Mouse (Mus musculus): ENCODE measurements around the gene Arap1. TPM values are rescaled to one million over a fixed set of nuclear protein-coding genes. Genes with fewer than 3 reads are reported as not detected.

Gene Arap1
- 88.7 and 92.5 TPM in 2 replicates for polyA plus RNA-seq (2015; fragmentation: Nextera tagmentation; extraction: Ambion mirVana)

DNA sequence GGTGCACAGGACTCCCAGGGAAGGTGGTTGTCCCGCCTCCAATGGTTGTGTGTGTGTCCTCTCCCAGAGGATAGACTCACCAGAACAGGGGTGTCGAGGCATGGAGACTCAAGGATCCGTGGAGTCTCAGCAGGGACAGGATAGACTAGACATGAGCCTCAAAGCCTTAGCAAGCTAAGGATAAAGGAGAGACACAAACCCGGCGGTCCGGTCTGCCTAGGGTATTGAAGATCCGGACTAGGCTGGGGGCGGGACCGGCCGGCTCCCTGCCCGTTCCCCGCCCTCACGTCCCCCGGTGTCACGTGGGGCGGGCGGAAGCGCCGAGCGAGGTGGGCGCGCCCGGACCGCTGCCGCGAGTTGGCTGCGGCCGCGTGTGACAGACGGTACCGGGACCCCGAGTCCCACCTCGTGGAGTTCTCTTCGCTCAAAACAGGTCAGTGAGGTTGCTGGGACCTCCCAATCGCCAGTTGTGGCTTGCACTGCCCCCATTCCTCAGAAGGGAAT is at the start of gene Arap1:
Gene Arap1, plus strand, starts transcription at position 301 of the 504 bp plus-strand sequence.
- H3K4me3 ChIP-seq (replicated peaks) = peak within 1 kb of the TSS; percentile 61
- no peaks in the 10 kb centered on the region for H3K9me3 ChIP-seq
- H3K4me2 ChIP-seq = peak within 1 kb of the TSS; percentile 99
- peak; percentile 74 for ATAC-seq (ENCODE audit: insufficient read depth, low FRiP score, low read depth)
- H3K27ac ChIP-seq = 0 out of 2 replicates have a peak within 1 kb of the TSS, but pooled peaks have one; percentile 21
- peaks cover 27% of the 10 kb centered on the region for H3K4me1 ChIP-seq
- WGBS = under 1% methylated on average over 35 of the region's 35 CpGs
- peaks cover 5% of the 10 kb centered on the region; the same call in 1 of the 2 replicates for H3K36me3 ChIP-seq
- H3K9ac ChIP-seq = peak within 1 kb of the TSS; percentile 39; the same call in 1 of the 2 replicates
- H3K27me3 ChIP-seq (replicated peaks) = no peaks in the 10 kb centered on the region

DNA sequence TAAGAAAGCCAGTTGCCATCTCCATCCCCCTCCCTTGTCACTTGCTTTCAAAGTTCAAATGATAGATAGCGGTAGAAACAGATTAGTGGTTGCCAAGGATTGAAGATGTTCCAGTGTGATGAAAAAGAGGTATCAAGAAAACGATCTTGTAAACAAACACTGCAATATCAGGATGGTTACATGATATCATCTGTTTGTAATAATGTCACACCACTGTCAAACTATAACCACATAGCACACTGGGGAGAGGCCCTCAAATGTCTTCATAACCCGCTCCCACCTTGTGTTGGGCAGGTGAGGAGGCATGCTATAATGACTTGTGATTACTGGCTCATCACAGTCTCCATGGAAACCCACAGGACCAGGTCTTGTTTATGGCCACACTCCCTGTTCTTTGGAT is 49.5 kb upstream of the Arap1 start:
- 85% methylated on average over 3 of the region's 3 CpGs for WGBS
- H3K4me1 ChIP-seq = peaks cover 16% of the 10 kb centered on the region; the same call in 1 of the 2 replicates
- H3K27ac ChIP-seq = no peak overlapping the region
- no peak overlapping the region for H3K4me3 ChIP-seq (replicated peaks)
- no peak overlapping the region for H3K4me2 ChIP-seq
- no peak for ATAC-seq (ENCODE audit: insufficient read depth, low FRiP score, low read depth)
- H3K27me3 ChIP-seq (replicated peaks) = no peaks in the 10 kb centered on the region
- H3K36me3 ChIP-seq = no peaks in the 10 kb centered on the region; the same call in 1 of the 2 replicates
- H3K9ac ChIP-seq = no peak overlapping the region
- no peaks in the 10 kb centered on the region for H3K9me3 ChIP-seq

DNA sequence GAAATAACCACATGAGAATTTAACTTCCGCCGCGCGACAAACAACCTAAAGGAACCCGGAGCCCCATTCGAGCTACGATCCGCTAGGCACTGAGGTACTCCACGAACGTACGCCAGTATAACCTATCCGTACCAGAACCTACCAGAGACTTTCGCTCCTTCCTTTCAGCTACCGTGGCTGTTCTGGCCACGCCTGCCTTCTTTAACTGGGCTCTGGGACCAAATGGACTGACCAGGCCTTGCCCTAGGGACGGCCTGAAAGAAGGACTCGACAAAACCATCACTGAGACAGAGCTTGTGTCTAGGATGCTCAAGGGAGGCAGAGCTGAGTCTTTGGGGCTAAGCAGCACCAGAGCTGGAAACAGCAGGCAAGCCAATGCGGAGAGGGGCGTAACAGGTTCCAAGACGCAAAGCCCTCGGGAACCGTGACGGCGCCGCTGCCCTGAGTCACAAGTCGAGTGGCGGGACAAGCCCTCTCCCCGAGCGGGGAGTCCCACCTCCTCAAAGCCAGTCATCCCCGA is 46.4 kb upstream of the Arap1 start:
- Histone ChIP-seq H3K9ac (peak overlapping the region; percentile 65), H3K4me1 (peaks cover 12% of the 10 kb centered on the region; the same call in 1 of the 2 replicates), H3K9me3 (no peaks in the 10 kb centered on the region), H3K27me3 (replicated peaks) (no peaks in the 10 kb centered on the region), H3K4me3 (replicated peaks) (peak overlapping the region; percentile 78), H3K4me2 (peak overlapping the region; percentile 90), H3K36me3 (no peaks in the 10 kb centered on the region; the same call in 1 of the 2 replicates), H3K27ac (peak overlapping the region; percentile 52)
- ATAC-seq (ENCODE audit: insufficient read depth, low FRiP score, low read depth) = peak; percentile 15
- 1% methylated on average over 30 of the region's 30 CpGs for WGBS

DNA sequence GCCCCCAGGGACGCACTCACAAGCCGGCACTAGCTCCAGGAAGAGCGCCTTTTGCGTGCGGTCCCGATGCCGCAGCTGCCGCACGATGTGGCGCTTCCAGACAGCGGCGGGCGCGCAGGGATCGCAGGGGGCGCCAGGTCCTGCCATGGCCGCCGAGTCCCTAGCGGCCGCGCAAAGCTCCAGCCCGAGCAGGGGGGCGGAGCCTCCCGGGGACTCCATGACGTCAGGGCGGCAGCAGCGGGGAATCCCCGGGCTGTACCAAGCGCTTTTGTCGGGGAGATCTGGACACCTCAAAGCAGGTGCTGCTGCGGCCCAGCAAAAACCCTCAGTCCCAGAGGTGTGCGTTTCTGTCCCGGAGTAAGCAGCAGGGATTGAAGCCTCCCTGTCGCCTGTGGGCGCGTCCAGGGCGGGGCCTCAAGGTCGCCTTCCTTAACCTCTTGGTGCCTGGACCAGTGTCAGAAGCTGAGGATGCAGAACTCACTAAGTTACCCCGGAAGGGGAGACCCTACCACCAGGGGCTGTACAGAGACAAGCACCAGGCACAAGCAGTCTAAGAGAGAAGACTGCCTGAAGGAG is 45.9 kb upstream of the Arap1 start, which contains the start of gene Atg16l2:
Gene Atg16l2, minus strand, starts transcription at position 371 of the 576 bp plus-strand sequence.
- H3K27me3 ChIP-seq (replicated peaks) = no peaks in the 10 kb centered on the region
- H3K4me2 ChIP-seq = peak within 1 kb of the TSS; percentile 90
- H3K36me3 ChIP-seq = no peaks in the 10 kb centered on the region; the same call in 1 of the 2 replicates
- H3K9ac ChIP-seq = peak within 1 kb of the TSS; percentile 65
- peak within 1 kb of the TSS; percentile 52 for H3K27ac ChIP-seq
- no peaks in the 10 kb centered on the region for H3K9me3 ChIP-seq
- H3K4me1 ChIP-seq = peaks cover 8% of the 10 kb centered on the region; the same call in 1 of the 2 replicates
- WGBS = under 1% methylated on average over 39 of the region's 39 CpGs
- H3K4me3 ChIP-seq (replicated peaks) = peak within 1 kb of the TSS; percentile 78
- ATAC-seq (ENCODE audit: insufficient read depth, low FRiP score, low read depth) = peak; percentile 95

DNA sequence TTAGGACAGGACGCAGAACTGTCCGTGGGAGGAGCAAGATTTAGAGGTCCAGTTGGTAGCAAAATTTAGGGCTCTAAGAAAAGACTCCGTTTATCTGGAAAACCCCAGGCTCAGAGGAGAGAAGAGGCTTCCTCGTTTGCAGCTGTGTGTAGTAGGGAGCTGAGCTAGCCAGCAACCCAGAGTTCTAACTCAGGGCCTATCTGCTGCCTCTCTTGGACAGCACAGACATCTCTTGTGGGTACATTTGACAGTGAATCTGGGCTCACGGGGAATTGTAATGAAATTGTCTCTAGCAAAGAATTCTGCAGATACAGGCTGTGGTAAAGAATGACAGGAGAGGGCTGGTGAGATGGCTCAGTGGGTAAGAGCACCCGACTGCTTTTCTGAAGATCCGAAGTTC is 45.2 kb upstream of the Arap1 start:
- ATAC-seq (ENCODE audit: insufficient read depth, low FRiP score, low read depth) = no peak
- 0 out of 2 replicates have a peak overlapping the region, but pooled peaks have one; percentile 52 for H3K27ac ChIP-seq
- WGBS = 37% methylated on average over 7 of the region's 7 CpGs
- no peaks in the 10 kb centered on the region for H3K27me3 ChIP-seq (replicated peaks)
- peaks cover 7% of the 10 kb centered on the region; the same call in 1 of the 2 replicates for H3K4me1 ChIP-seq
- no peaks in the 10 kb centered on the region; the same call in 1 of the 2 replicates for H3K36me3 ChIP-seq
- no peak overlapping the region for H3K9ac ChIP-seq
- H3K9me3 ChIP-seq = no peaks in the 10 kb centered on the region
- peak overlapping the region; percentile 90 for H3K4me2 ChIP-seq
- H3K4me3 ChIP-seq (replicated peaks) = peak overlapping the region; percentile 78; the same call in 1 of the 2 replicates

DNA sequence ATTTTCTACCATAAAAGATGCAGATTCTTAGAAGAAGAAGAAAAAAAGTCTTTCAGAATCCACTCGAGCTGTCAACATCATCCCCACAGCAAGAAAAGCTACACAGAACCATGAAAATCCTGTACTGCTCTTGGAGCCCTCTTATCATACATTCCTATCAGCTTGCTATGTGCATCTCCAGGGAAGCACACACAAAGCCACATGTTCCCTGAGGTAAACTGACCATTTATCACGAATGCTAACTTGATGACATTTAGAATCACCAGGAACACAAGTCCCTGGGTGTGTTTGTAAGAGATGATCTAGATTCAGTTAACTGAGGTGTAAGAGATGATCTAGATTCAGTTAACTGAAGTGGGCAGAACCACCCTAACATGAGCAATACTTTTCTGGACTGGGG is 41.0 kb upstream of the Arap1 start:
- Histone ChIP-seq H3K36me3 (no peaks in the 10 kb centered on the region), H3K27ac (no peak overlapping the region), H3K9ac (no peak overlapping the region), H3K27me3 (replicated peaks) (no peaks in the 10 kb centered on the region), H3K4me1 (peaks cover 7% of the 10 kb centered on the region; the same call in 1 of the 2 replicates), H3K9me3 (no peaks in the 10 kb centered on the region), H3K4me3 (replicated peaks) (no peak overlapping the region), H3K4me2 (no peak overlapping the region)
- WGBS = 41% methylated on average over 2 of the region's 2 CpGs
- ATAC-seq (ENCODE audit: insufficient read depth, low FRiP score, low read depth) = no peak

DNA sequence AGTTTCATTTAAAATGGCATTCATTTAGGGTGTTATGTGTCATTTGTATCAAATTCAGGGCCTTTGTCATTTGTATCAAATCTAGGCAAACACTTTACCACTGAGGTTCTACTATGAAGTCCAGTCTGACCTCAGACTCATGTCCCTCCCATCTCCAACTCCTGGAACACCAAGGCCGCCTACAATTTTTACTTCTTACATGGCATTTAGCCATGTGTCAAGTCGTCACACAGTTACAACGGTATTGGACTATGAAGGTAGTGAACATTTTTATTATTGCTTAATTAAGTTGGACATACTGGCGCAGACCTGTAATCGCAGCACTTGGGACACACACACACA is 37.9 kb upstream of the Arap1 start:
- 35% methylated on average over 5 of the region's 5 CpGs for WGBS
- H3K27ac ChIP-seq = peak overlapping the region; percentile 98

DNA sequence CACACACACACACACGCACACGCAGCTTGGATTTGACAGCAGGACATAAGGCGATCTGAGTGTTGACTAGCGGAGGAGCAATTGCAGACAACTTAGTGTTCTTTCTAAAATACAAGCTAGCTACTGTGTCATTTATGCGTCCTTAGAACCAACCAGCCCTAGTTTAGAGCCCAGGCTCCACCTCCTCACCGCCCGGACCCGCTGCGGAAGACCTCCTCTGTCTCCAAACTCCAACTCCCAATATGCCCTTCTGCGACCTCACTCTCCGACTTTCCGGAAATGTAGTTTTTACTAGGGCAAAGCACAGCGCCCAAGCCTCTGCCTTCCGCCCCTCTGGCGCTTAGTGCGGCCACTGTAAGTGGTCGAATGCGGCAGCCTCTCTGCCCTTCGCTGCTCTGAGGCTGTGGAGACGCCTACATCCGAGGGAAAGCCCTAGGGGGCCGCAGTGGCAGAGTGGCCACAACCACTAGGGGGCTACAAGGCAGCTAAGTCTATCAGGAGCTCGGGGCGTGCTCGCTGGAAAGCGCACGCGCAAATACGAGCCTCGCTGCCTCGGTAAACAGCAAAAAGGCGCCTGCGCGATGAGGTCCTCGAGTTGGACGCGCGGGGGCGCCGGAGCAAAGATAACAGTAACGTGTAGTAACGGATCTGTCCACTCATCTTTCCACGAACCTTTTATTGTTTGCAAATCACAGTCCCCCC is 37.4 kb upstream of the Arap1 start:
- peak overlapping the region; percentile 73 for H3K4me3 ChIP-seq (replicated peaks)
- H3K27me3 ChIP-seq (replicated peaks) = no peaks in the 10 kb centered on the region
- 1% methylated on average over 43 of the region's 43 CpGs for WGBS
- H3K4me2 ChIP-seq = peak overlapping the region; percentile 65
- no peaks in the 10 kb centered on the region for H3K4me1 ChIP-seq
- H3K9ac ChIP-seq = peak overlapping the region; percentile 86; the same call in 1 of the 2 replicates
- no peaks in the 10 kb centered on the region for H3K9me3 ChIP-seq
- peak; percentile 92 for ATAC-seq (ENCODE audit: insufficient read depth, low FRiP score, low read depth)
- no peaks in the 10 kb centered on the region for H3K36me3 ChIP-seq
- H3K27ac ChIP-seq = peak overlapping the region; percentile 98

More for the DNA sequence above, 37.9 kb upstream of the Arap1 start:
- Histone ChIP-seq H3K9ac (no peak overlapping the region), H3K4me3 (replicated peaks) (peak overlapping the region; percentile 73), H3K36me3 (no peaks in the 10 kb centered on the region), H3K9me3 (no peaks in the 10 kb centered on the region), H3K4me1 (no peaks in the 10 kb centered on the region), H3K4me2 (peak overlapping the region; percentile 65), H3K27me3 (replicated peaks) (no peaks in the 10 kb centered on the region)
- no peak for ATAC-seq (ENCODE audit: insufficient read depth, low FRiP score, low read depth)

DNA sequence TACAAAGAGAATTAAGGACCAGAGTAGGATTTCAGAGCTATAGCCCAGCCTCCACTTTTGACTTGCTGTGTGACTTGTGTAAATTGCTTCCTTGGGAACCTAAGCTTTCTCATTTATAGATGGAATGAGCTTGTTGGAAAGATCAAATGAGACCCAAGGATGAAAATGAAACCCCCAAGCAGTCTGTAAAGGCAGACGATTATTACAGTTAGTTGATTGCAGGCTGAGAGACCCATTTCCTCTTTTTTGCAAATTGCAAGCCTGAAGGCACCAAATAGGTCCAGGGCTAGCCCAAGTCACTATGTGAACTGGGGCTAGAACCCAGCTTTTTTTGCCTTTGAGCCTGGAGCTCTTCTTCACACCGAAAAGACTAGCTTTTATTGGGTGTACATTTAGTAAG is 36.8 kb upstream of the Arap1 start:
- Histone ChIP-seq H3K9ac (no peak overlapping the region), H3K9me3 (no peaks in the 10 kb centered on the region), H3K4me3 (replicated peaks) (peak overlapping the region; percentile 73), H3K27ac (no peak overlapping the region), H3K27me3 (replicated peaks) (no peaks in the 10 kb centered on the region), H3K4me2 (peak overlapping the region; percentile 65), H3K4me1 (no peaks in the 10 kb centered on the region), H3K36me3 (no peaks in the 10 kb centered on the region)
- 41% methylated on average over 2 of the region's 2 CpGs for WGBS
- ATAC-seq (ENCODE audit: insufficient read depth, low FRiP score, low read depth) = no peak

DNA sequence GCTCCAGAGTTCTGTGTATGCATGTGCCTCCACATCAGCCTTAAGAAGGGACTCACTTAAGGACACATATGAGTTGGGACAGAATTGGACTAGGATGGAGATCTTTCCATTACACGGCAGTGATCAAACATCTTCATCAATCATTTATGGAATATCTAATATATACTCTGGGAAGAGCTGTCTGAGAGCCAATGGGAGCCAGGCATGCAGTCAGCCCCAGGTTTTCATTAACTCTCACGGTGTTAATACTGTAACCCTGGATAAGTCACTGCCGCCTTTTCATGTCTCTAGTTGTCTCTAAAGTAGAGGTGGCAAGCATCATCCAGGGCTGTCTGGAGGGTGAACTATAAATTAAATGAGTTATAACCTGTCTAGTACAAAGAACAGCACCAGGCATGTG is 34.8 kb upstream of the Arap1 start:
- no peaks in the 10 kb centered on the region for H3K9me3 ChIP-seq
- H3K4me3 ChIP-seq (replicated peaks) = no peak overlapping the region
- H3K27me3 ChIP-seq (replicated peaks) = no peaks in the 10 kb centered on the region
- H3K9ac ChIP-seq = no peak overlapping the region
- no peak overlapping the region for H3K27ac ChIP-seq
- no peak for ATAC-seq (ENCODE audit: insufficient read depth, low FRiP score, low read depth)
- WGBS = 62% methylated on average over 3 of the region's 3 CpGs
- H3K4me2 ChIP-seq = no peak overlapping the region
- H3K36me3 ChIP-seq = no peaks in the 10 kb centered on the region
- H3K4me1 ChIP-seq = no peaks in the 10 kb centered on the region

DNA sequence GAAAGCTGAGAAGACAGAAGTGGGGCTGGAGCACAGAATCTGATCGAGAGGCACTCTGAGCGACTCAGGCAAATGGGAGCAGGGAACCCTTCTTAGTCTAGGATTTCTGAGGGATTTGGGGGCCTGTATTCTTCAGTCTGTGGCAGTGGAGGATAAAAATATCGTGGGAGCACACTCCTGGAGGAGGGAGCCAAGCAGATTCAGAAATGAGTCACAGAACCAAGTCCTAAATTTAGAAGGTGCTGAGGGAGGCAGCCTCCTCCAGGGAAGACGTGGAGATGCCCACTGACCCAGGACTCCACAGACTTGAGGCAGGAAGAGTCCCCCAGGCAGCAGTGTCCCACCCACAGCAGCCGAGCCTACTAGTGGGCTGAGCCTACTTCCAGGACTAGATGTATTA is 33.5 kb upstream of the Arap1 start:
- H3K4me1 ChIP-seq = peaks cover 3% of the 10 kb centered on the region; the same call in 1 of the 2 replicates
- H3K4me3 ChIP-seq (replicated peaks) = no peak overlapping the region
- 62% methylated on average over 5 of the region's 5 CpGs for WGBS
- no peak overlapping the region for H3K9ac ChIP-seq
- H3K9me3 ChIP-seq = no peaks in the 10 kb centered on the region
- no peaks in the 10 kb centered on the region for H3K27me3 ChIP-seq (replicated peaks)
- H3K4me2 ChIP-seq = no peak overlapping the region
- ATAC-seq (ENCODE audit: insufficient read depth, low FRiP score, low read depth) = no peak
- H3K36me3 ChIP-seq = no peaks in the 10 kb centered on the region
- H3K27ac ChIP-seq = no peak overlapping the region

DNA sequence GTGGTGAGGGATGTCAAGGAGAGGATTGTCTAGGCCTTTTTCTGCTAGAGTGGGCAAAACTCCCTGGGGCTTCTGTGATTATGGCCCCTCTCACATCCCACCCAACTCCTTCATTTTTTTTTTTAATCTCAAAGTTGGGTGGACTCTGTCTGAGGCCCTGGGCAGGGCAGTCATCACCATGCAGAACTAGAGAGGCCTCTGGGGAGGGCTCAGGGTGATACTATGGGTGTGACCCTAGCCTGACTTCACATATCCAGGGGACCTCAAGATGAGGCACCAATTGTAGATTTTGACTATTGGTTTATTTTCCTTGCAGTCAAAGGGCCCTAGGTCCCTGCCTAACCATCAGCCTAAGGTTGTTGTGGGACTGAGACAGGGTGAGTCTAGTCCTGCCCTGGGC is 32.2 kb upstream of the Arap1 start:
- Histone ChIP-seq H3K9me3 (no peaks in the 10 kb centered on the region), H3K9ac (no peak overlapping the region), H3K27ac (no peak overlapping the region), H3K4me3 (replicated peaks) (no peak overlapping the region), H3K4me2 (no peak overlapping the region), H3K36me3 (no peaks in the 10 kb centered on the region), H3K4me1 (peaks cover 12% of the 10 kb centered on the region), H3K27me3 (replicated peaks) (no peaks in the 10 kb centered on the region)
- ATAC-seq (ENCODE audit: insufficient read depth, low FRiP score, low read depth) = no peak
